Mouse (Mus musculus) ES-Bruce4 (cell line): ENCODE measurements around the gene Luzp2.

Source experiments
- CTCF ChIP-seq: IDR thresholded peaks from one replicate; pipeline ENCODE4 v1.8.1; 2011; ENCODE audit warnings: low read depth, low read length
- POLR2A ChIP-seq: IDR thresholded peaks from one replicate; pipeline ENCODE4 v1.8.1; 2011; ENCODE audit warnings: low read length; ENCODE audit not compliant: insufficient read depth

DNA sequence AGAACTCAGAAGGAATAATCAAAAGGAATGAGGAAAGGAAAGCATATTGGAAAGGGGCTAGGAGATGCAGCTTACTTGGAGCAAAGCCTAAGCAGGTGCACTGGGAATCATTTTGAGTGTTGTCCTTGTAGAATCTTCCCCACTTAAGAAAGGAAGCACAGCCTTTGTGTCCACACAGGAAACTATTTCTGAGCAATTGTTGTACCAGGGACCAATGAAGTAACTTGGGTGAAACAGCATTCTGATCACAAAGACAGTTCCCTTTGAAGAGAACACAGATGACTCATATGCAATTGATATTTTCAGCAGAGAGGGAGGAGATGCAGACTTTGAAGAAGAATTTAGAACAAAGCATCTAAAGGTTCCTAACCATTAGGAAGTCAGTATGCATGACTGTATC, 16.7 kb upstream of the Luzp2 start:
- TF ChIP-seq POLR2A = no peak
- TF ChIP-seq CTCF = no peak
